Mouse (Mus musculus) heart, embryonic 10.5 days (tissue): Measurements from ENCODE around the gene Pak6. TPM values are rescaled to one million over a fixed set of nuclear protein-coding genes. Genes with fewer than 3 reads are reported as not detected.

Experiments
- polyA plus RNA-seq: library from polyadenylated mRNA; unstranded; fragments of >200 nt; fragmentation: Nextera tagmentation; extraction: Ambion mirVana; gene quantifications from 2 replicates; pipeline ENCODE4 v1.2.1, GENCODE M21; 2016

Pak6 gene
- polyA plus RNA-seq, 1 experiment from 2014 or later = 1.7 TPM

Other genes starting within 250 kb of the Pak6 start
- gene Srp14, start 183.6 kb upstream of the Pak6 start, polyA plus RNA-seq = 209 and 232 TPM in 2 replicates
- 2.5 and 3.7 TPM in 2 replicates for gene Bmf, start 113.6 kb upstream of the Pak6 start, polyA plus RNA-seq
- gene Bub1b, start 65.1 kb upstream of the Pak6 start, polyA plus RNA-seq = 101 and 104 TPM in 2 replicates
- 0.16 and 0.63 TPM in 2 replicates for gene Ankrd63, start 40.7 kb downstream of the Pak6 start, polyA plus RNA-seq
- gene Plcb2, start 65.1 kb downstream of the Pak6 start, polyA plus RNA-seq = 1.4 and 1.6 TPM in 2 replicates
- 22.6 and 34.8 TPM in 2 replicates for gene Inafm2, start 82.5 kb downstream of the Pak6 start, polyA plus RNA-seq
- gene Ccdc9b, start 99.4 kb downstream of the Pak6 start, polyA plus RNA-seq = 0.94 and 1.8 TPM in 2 replicates
- gene Phgr1, start 109.5 kb downstream of the Pak6 start, polyA plus RNA-seq = not detected in 2 replicates
- gene Disp2, start 116.4 kb downstream of the Pak6 start, polyA plus RNA-seq = 0.20 and 0.23 TPM in 2 replicates
- 113 and 127 TPM in 2 replicates for gene Knstrn, start 150.7 kb downstream of the Pak6 start, polyA plus RNA-seq
- gene Ivd, start 198.7 kb downstream of the Pak6 start, polyA plus RNA-seq = 67.2 and 82.4 TPM in 2 replicates
- 3.3 and 4.4 TPM in 2 replicates for gene Bahd1, start 237.1 kb downstream of the Pak6 start, polyA plus RNA-seq